Mouse (Mus musculus) kidney, embryonic 14.5 days (tissue): ENCODE data around the gene AW822073. TPM values are rescaled to one million over a fixed set of nuclear protein-coding genes. Genes with fewer than 3 reads are reported as not detected.
A peak's percentile ranks its signal among the peaks of the same experiment; 100 is the strongest.
"Not testable (repeated sequence)": the region's sequence is repeated elsewhere in the genome, so short reads cannot be mapped to it uniquely, and the experiment has no call there.

ENCODE experiments used
- ATAC-seq: fragments of 200-750 bp; cut with Nextera tagmentation; 2 replicates; pipeline ENCODE4 v1.8.0; 2017; ENCODE audit warnings: moderate number of reproducible peaks, mild to moderate bottlenecking, moderate TSS enrichment, moderate library complexity; ENCODE audit not compliant: low FRiP score, low TSS enrichment
- H3K27ac ChIP-seq: fragments of 300-500 bp; sonication (generic); 2 replicates; pipeline ENCODE4 v1.5.1; 2014; ENCODE audit warnings: low read depth, mild to moderate bottlenecking, low read length, moderate library complexity, mixed read lengths
- H3K27me3 ChIP-seq: fragments of 300-500 bp; sonication (generic); 2 replicates; pipeline ENCODE4 v1.6.1; 2014; ENCODE audit warnings: mild to moderate bottlenecking, low read length; ENCODE audit not compliant: control insufficient read depth, insufficient read depth
- H3K36me3 ChIP-seq: fragments of 300-500 bp; sonication (generic); 2 replicates; pipeline ENCODE4 v1.6.1; 2014; ENCODE audit warnings: low read length, mixed read lengths; ENCODE audit not compliant: control insufficient read depth, insufficient read depth
- H3K4me1 ChIP-seq: fragments of 300-500 bp; sonication (generic); 2 replicates; pipeline ENCODE4 v1.6.1; 2014; ENCODE audit warnings: low read length, mixed read lengths; ENCODE audit not compliant: control insufficient read depth, insufficient read depth
- H3K4me2 ChIP-seq: fragments of 300-500 bp; sonication (generic); replicated peaks from 2 replicates; pipeline ENCODE4 v1.6.1; 2014; ENCODE audit warnings: low read depth, mild to moderate bottlenecking, low read length
- H3K4me3 ChIP-seq: fragments of 300-500 bp; sonication (generic); 2 replicates; pipeline ENCODE4 v1.5.1; 2014; ENCODE audit warnings: mild to moderate bottlenecking, low read length
- H3K9ac ChIP-seq: fragments of 300-500 bp; sonication (generic); 2 replicates; pipeline ENCODE4 v1.6.1; 2014; ENCODE audit warnings: low read depth, mild to moderate bottlenecking, low read length, moderate library complexity
- H3K9me3 ChIP-seq: fragments of 300-500 bp; sonication (generic); 2 replicates; pipeline ENCODE4 v1.6.1; 2016; ENCODE audit warnings: low read length; ENCODE audit not compliant: control insufficient read depth
- WGBS: fragments of 180-500 bp; shearing (Covaris S2); extraction: QIAGEN DNeasy Blood & Tissue Kit; methylation state at CpG from one replicate; pipeline ENCODE4 v1.1.7; 2014; 5-methylcytosine and 5-hydroxymethylcytosine counted together
- polyA plus RNA-seq: library from polyadenylated mRNA; unstranded; fragments of >200 nt; fragmentation: Nextera tagmentation; extraction: Ambion mirVana; gene quantifications from 2 replicates; pipeline ENCODE4 v1.2.1, GENCODE M21; 2014

AW822073 gene
- polyA plus RNA-seq, 1 experiment from 2014 or later = not detected

DNA sequence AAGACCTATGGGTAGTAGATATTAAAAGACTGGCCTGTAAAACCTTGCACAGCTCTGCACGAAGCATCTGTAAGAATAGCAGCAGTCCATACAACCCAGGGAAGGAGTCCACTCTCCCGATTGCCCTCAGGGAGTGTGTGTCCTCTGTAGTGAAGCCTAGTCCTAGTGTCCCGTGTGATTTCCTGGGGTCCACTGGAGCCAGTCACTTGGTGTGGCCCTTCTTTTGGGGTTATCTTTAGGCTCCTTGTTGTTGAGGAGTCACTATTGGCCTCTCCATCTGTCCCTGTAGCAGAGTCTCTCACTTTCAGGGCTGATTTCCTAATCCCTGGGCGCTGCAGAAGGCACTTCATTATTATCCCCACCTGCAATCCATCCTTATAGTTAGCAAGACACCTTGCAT lies 10.3 kb upstream of the AW822073 start:
- H3K36me3 ChIP-seq, H3K9ac ChIP-seq, H3K4me2 ChIP-seq, H3K27me3 ChIP-seq, H3K27ac ChIP-seq, H3K4me3 ChIP-seq, ATAC-seq, H3K4me1 ChIP-seq: not testable (repeated sequence)
- peaks cover 18% of the 10 kb centered on the region for H3K9me3 ChIP-seq
- 85% methylated on average over 4 of the region's 4 CpGs for WGBS

DNA sequence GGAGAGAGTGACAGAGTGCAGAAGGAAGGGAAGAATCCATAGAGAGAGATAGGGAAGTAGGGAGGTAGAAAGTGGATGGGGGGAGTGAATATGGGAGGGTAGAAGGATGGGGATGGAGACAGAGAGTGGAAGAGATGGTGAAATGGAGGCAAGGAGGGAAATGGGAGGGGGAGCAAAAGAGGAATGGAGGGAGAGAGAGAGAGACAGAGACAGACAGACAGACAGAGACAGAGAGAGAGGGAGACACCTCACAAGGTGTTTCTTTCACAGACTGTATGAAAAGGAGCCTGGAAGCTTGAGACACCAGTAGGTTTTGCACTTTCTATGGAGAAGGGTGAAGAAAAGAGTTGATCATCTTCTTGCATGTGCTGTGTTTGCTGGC lies 9.0 kb upstream of the AW822073 start:
- H3K4me2 ChIP-seq, H3K27me3 ChIP-seq, H3K4me3 ChIP-seq, H3K9ac ChIP-seq, H3K4me1 ChIP-seq, H3K36me3 ChIP-seq, ATAC-seq, H3K27ac ChIP-seq: not testable (repeated sequence)
- peaks cover 15% of the 10 kb centered on the region for H3K9me3 ChIP-seq

DNA sequence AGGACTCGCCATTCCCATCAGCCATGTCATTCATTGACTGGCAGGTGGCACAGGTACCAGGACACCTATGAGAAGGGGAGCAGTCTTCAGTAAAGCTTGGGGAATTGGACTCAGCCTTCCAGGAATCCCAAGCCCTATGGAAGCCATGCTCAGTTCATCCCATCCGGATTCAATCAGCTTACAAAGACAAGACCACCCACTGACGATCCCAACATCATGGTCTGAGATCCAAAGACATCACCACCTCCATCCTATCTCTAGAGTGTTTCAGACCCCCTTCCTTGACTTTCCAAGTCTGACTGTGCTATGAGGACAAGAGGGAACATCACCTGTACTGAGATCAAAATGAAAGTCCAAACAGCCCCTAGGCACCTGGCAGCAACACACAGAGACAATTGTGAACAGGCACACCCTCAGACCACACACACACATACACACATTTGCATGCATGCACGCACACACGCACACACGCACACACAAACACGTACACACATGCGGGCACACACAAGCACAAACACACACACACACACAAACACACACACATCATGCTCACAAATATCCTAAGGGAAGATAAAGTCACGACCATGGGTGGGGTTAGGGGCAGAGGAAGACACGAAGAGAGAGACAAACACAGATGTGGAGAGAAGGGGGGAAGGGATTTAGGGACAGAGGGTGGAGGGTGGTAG lies 8.5 kb upstream of the AW822073 start:
- H3K27ac ChIP-seq, H3K4me3 ChIP-seq, H3K4me2 ChIP-seq, H3K4me1 ChIP-seq, H3K9ac ChIP-seq, H3K36me3 ChIP-seq, H3K27me3 ChIP-seq: not testable (repeated sequence)
- WGBS = 78% methylated on average over 9 of the region's 10 CpGs
- H3K9me3 ChIP-seq = peaks cover 15% of the 10 kb centered on the region
- peak; percentile 58 for ATAC-seq

DNA sequence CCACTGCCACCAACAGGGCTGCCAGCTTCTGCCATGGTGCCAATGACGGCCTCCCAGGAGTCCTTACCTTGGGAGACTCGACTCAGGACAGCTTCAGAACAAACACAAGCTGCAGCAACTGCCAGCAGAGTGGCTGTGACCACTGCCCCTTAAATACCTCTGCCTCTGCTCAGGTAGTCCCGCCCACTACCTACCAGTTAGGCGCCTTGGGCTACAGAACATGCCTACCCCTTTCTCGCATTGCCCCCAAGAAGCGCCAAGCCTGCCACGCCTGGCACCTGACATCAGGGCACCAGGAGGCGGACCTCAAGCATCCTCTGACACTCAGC lies 7.9 kb upstream of the AW822073 start, which contains the start of gene Duxf3:
Gene Duxf3 (minus strand): TSS at position 35 of the 329 bp plus-strand sequence.
- not testable (repeated sequence) for H3K27me3 ChIP-seq, H3K36me3 ChIP-seq, H3K9ac ChIP-seq, H3K4me3 ChIP-seq, H3K4me2 ChIP-seq, H3K4me1 ChIP-seq, H3K27ac ChIP-seq
- H3K9me3 ChIP-seq = peaks cover 15% of the 10 kb centered on the region
- WGBS = 89% methylated on average over 5 of the region's 8 CpGs
- peak; percentile 69 for ATAC-seq

DNA sequence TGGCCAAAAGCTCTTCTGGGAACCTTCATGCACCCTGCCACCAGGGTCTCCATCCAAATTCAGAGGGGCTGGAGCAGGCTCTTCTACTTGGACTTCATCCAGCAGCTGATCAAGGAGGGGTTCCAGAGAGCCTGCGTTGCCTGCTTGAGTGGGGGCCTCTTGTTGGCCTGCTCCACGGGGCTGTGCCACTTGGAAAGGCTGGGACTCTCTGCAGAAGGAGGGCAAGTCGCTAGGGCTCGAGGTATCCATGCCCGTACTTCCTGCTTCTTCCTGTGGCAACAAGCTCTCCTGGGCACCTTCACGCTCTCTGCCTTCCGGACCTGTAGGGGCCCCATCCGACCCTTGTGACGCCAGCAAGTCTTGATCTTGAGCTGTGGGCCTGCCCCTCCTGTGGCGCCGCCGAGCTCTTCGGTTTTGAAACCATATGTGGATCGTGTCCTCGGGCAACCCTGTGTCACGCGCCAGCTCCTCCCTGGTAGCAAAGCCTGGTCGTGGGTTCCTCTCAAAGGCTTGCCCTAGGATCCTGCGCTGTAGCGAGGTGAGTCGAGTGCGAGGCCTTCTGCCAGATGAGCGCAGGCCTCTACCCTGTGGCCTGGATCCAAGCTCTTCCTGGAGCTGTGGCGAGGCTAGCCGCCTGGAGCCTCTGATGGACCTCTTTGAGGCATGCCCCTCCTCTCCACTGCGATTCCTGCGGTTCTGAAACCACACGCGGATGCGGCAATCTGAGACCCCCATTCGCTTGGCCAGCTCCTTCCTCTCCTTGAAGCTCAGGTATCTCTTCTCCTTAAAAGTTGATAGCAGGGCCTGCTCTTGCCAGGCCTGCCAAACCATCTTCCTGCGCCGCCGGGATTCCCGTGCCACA lies 7.3 kb upstream of the AW822073 start:
- H3K4me3 ChIP-seq, H3K27ac ChIP-seq, H3K9ac ChIP-seq, H3K4me1 ChIP-seq, H3K4me2 ChIP-seq, H3K36me3 ChIP-seq, H3K27me3 ChIP-seq: not testable (repeated sequence)
- peak; percentile 87 for ATAC-seq
- H3K9me3 ChIP-seq = peaks cover 15% of the 10 kb centered on the region
- 90% methylated on average over 31 of the region's 35 CpGs for WGBS

GRCm38 (mm10) chr10:58231088-58231487 lies 6.4 kb upstream of the AW822073 start:
- H3K36me3 ChIP-seq, H3K27me3 ChIP-seq, H3K4me3 ChIP-seq, H3K4me1 ChIP-seq, H3K4me2 ChIP-seq, H3K9ac ChIP-seq, H3K27ac ChIP-seq: not testable (repeated sequence)
- ATAC-seq = peak; percentile 38; the same call in 1 of the 2 replicates
- H3K9me3 ChIP-seq = peaks cover 19% of the 10 kb centered on the region
- WGBS = 88% methylated on average over 5 of the region's 7 CpGs

DNA sequence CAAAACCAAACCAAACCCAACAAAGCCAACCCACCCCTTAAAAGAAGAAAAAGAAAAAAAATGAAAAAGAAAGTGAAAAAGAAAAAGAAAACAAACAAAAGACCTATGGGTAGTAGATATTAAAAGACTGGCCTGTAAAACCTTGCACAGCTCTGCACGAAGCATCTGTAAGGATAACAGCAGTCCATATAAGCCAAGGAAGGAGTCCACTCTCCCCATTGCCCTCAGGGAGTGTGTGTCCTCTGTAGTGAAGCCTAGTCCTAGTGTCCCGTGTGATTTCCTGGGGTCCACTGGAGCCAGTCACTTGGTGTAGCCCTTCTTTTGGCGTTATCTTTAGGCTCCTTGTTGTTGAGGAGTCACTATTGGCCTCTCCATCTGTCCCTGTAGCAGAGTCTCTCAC lies 5.3 kb upstream of the AW822073 start:
- not testable (repeated sequence) for H3K4me3 ChIP-seq, H3K9ac ChIP-seq, ATAC-seq, H3K36me3 ChIP-seq, H3K27me3 ChIP-seq, H3K4me1 ChIP-seq, H3K4me2 ChIP-seq, H3K27ac ChIP-seq
- WGBS = 62% methylated on average over 3 of the region's 3 CpGs
- H3K9me3 ChIP-seq = peaks cover 19% of the 10 kb centered on the region

DNA sequence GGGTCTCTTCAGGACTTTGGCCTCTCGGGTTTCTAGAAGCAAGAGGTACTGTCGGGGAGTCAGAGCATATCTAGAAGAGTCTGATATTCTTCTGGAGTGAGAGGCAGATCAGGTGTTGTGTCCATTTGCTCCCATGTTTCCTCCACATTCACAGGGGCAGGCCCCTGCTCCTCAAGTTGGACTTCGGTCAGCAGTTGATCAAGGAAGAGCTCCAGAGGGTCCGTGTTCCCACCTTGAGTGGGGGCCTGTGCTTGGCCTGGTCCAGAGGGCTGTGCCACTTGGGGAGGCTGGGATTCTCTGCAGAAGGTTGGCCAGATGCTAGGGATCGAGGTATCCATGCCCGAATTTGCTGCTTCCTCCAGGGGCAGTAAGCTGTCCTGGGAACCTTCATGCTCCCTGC lies 3.1 kb upstream of the AW822073 start:
- H3K4me1 ChIP-seq, H3K9ac ChIP-seq, H3K4me2 ChIP-seq, H3K4me3 ChIP-seq, H3K27me3 ChIP-seq, H3K27ac ChIP-seq, ATAC-seq, H3K36me3 ChIP-seq: not testable (repeated sequence)
- peaks cover 19% of the 10 kb centered on the region for H3K9me3 ChIP-seq
- 87% methylated on average over 2 of the region's 6 CpGs for WGBS

- not testable (repeated sequence) for H3K4me3 ChIP-seq, H3K4me2 ChIP-seq, H3K9me3 ChIP-seq, H3K4me1 ChIP-seq, ATAC-seq, H3K27me3 ChIP-seq, H3K27ac ChIP-seq, H3K36me3 ChIP-seq, H3K9ac ChIP-seq
- 85% methylated on average over 4 of the region's 4 CpGs for WGBS
These were observed 1.6 kb upstream of the AW822073 start for GRCm38 (mm10) chr10:58226357-58226756.
